Mouse (Mus musculus): ENCODE measurements at regions not wholly inside any gene's neighbourhood (a gene's known extent, or its start where the extent isn't known, plus 50 kb on each side); places are given as distances from the start of the nearest gene placed in this dataset.

GRCm38 (mm10) chr12:85527011-85527410 lies 53.3 kb downstream of the Fos start:
- H3K36me3 ChIP-seq = no peaks in the 10 kb centered on the region
- H3K4me1 ChIP-seq (replicated peaks) = peaks cover 7% of the 10 kb centered on the region
- no peak for ATAC-seq (ENCODE audit: insufficient number of reproducible peaks, low FRiP score)
- no peaks in the 10 kb centered on the region for H3K9me3 ChIP-seq (replicated peaks)
- no peak overlapping the region for H3K9ac ChIP-seq
- WGBS = 75% methylated on average over 9 of the region's 9 CpGs
- H3K4me2 ChIP-seq = no peak overlapping the region
- H3K4me3 ChIP-seq = no peak overlapping the region
- no peak overlapping the region for H3K27ac ChIP-seq (ENCODE audit: poor library complexity, severe bottlenecking)
- no peaks in the 10 kb centered on the region for H3K27me3 ChIP-seq (replicated peaks)

DNA sequence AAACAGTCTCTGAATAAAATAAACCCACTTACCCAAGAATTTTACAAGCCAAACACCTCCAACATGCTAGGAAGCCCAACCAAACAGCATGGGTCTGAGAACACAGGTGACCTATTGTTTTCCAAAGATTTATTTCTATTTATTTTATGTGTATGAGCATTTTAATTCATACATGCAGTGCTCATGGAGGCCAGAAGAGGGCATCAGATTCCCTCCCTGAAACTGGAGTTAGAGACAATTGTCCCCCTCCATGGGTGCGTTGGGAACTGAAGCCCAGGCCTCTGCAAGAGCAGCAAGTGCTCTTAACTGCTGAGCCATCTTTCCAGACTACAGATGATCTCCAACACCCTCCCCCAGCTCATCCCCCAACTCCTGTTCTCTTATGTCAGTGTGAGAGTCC lies 57.9 kb downstream of the Fos start:
- Histone ChIP-seq H3K9ac (no peak overlapping the region), H3K9me3 (replicated peaks) (no peaks in the 10 kb centered on the region), H3K4me1 (replicated peaks) (peaks cover 12% of the 10 kb centered on the region), H3K27ac (ENCODE audit: poor library complexity, severe bottlenecking) (no peak overlapping the region), H3K4me2 (no peak overlapping the region), H3K4me3 (no peak overlapping the region), H3K27me3 (replicated peaks) (no peaks in the 10 kb centered on the region), H3K36me3 (no peaks in the 10 kb centered on the region)
- WGBS = 84% methylated on average over 1 of the region's 1 CpGs
- ATAC-seq (ENCODE audit: insufficient number of reproducible peaks, low FRiP score) = no peak

- ATAC-seq (ENCODE audit: insufficient number of reproducible peaks, low FRiP score) = no peak
- no peak overlapping the region for H3K27ac ChIP-seq (ENCODE audit: poor library complexity, severe bottlenecking)
- 76% methylated on average over 3 of the region's 3 CpGs for WGBS
These were observed 58.5 kb downstream of the Fos start for GRCm38 (mm10) chr12:85532221-85532612.

DNA sequence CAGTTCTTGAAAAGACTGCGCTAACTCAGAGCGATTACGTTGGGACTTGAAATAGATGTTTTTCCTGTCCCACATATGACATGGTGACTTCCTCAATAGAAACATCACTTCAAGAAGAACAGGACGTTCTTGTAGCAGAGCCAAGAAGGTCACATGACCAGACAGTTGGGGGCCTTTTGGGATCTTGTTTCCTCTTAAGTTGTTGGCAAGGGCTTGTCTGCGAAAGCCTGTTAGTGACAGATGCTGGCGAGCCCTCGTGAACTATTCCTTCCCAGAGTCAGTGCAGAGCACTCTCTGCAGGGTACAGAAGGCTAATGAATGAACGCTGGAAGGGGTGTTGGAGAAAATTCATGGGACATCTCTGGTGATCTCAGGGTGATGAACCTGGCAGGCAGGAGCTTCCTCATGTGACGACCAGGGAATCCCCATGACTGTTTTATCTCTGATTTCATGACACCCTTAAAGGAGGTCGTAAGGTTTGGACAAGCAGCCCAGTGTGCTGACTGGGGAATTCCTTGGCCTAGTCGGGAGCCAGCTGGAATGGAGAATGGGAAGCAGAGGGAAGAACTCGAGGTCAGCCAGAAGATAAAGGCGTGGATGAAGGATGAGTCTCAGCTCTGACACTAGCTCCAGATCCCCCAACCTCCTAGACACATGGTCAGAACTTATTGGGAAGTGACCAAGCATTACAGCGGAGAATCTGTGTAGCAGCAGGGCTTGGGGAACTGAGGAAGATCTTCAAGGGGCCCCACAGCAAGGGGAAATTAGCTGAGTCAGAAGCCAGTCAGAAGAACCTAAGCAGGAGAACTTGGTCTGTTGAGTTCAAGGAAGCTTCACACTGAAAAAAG lies 59.1 kb downstream of the Fos start:
- no peaks in the 10 kb centered on the region for H3K27me3 ChIP-seq (replicated peaks)
- no peak overlapping the region for H3K27ac ChIP-seq (ENCODE audit: poor library complexity, severe bottlenecking)
- H3K4me3 ChIP-seq = no peak overlapping the region
- H3K9me3 ChIP-seq (replicated peaks) = no peaks in the 10 kb centered on the region
- no peak overlapping the region for H3K4me2 ChIP-seq
- H3K9ac ChIP-seq = no peak overlapping the region
- ATAC-seq (ENCODE audit: insufficient number of reproducible peaks, low FRiP score) = no peak
- H3K4me1 ChIP-seq (replicated peaks) = peaks cover 12% of the 10 kb centered on the region
- no peaks in the 10 kb centered on the region for H3K36me3 ChIP-seq
- WGBS = 45% methylated on average over 14 of the region's 14 CpGs

More at GRCm38 (mm10) chr12:85532221-85532612, 58.5 kb downstream of the Fos start:
- Histone ChIP-seq H3K4me2 (no peak overlapping the region), H3K4me3 (no peak overlapping the region), H3K9me3 (replicated peaks) (no peaks in the 10 kb centered on the region), H3K36me3 (no peaks in the 10 kb centered on the region), H3K4me1 (replicated peaks) (peaks cover 12% of the 10 kb centered on the region), H3K27me3 (replicated peaks) (no peaks in the 10 kb centered on the region), H3K9ac (no peak overlapping the region)

GRCm38 (mm10) chr12:85533603-85534002 lies 59.9 kb downstream of the Fos start:
- WGBS = 79% methylated on average over 3 of the region's 3 CpGs
- Histone ChIP-seq H3K4me2 (no peak overlapping the region), H3K27ac (ENCODE audit: poor library complexity, severe bottlenecking) (no peak overlapping the region)

GRCm38 (mm10) chr12:85539423-85539822 lies 59.4 kb upstream of the Jdp2 start:
- no peak overlapping the region for H3K4me2 ChIP-seq
- ATAC-seq (ENCODE audit: insufficient number of reproducible peaks, low FRiP score) = no peak
- 13% methylated on average over 7 of the region's 7 CpGs for WGBS
- no peaks in the 10 kb centered on the region for H3K27me3 ChIP-seq (replicated peaks)
- no peak overlapping the region for H3K4me3 ChIP-seq
- no peak overlapping the region for H3K27ac ChIP-seq (ENCODE audit: poor library complexity, severe bottlenecking)
- H3K9ac ChIP-seq = no peak overlapping the region
- H3K36me3 ChIP-seq = no peaks in the 10 kb centered on the region
- H3K9me3 ChIP-seq (replicated peaks) = no peaks in the 10 kb centered on the region
- H3K4me1 ChIP-seq (replicated peaks) = peaks cover 40% of the 10 kb centered on the region

More at GRCm38 (mm10) chr12:85533603-85534002, 59.9 kb downstream of the Fos start:
- no peak overlapping the region for H3K4me3 ChIP-seq
- H3K9me3 ChIP-seq (replicated peaks) = no peaks in the 10 kb centered on the region
- H3K36me3 ChIP-seq = no peaks in the 10 kb centered on the region
- peaks cover 12% of the 10 kb centered on the region for H3K4me1 ChIP-seq (replicated peaks)
- ATAC-seq (ENCODE audit: insufficient number of reproducible peaks, low FRiP score) = no peak
- H3K27me3 ChIP-seq (replicated peaks) = no peaks in the 10 kb centered on the region
- no peak overlapping the region for H3K9ac ChIP-seq

- 38% methylated on average over 3 of the region's 3 CpGs for WGBS
- H3K27ac ChIP-seq (ENCODE audit: poor library complexity, severe bottlenecking) = no peak overlapping the region
- H3K9me3 ChIP-seq (replicated peaks) = no peaks in the 10 kb centered on the region
- peaks cover 55% of the 10 kb centered on the region for H3K4me1 ChIP-seq (replicated peaks)
- no peaks in the 10 kb centered on the region for H3K36me3 ChIP-seq
- ATAC-seq (ENCODE audit: insufficient number of reproducible peaks, low FRiP score) = peak; percentile 82
- no peak overlapping the region; the same call in 1 of the 2 replicates for H3K4me2 ChIP-seq
- H3K9ac ChIP-seq = no peak overlapping the region
- no peak overlapping the region for H3K4me3 ChIP-seq
- no peaks in the 10 kb centered on the region for H3K27me3 ChIP-seq (replicated peaks)
These were observed 57.7 kb upstream of the Jdp2 start for GRCm38 (mm10) chr12:85541153-85541552.

GRCm38 (mm10) chr12:85542881-85543280 lies 55.9 kb upstream of the Jdp2 start:
- H3K9me3 ChIP-seq (replicated peaks) = no peaks in the 10 kb centered on the region; the same call in 1 of the 2 replicates
- no peak overlapping the region for H3K4me3 ChIP-seq
- WGBS = 60% methylated on average over 6 of the region's 6 CpGs
- H3K27ac ChIP-seq (ENCODE audit: poor library complexity, severe bottlenecking) = 0 out of 2 replicates have a peak overlapping the region, but pooled peaks have one; percentile 67
- H3K4me2 ChIP-seq = no peak overlapping the region
- no peak for ATAC-seq (ENCODE audit: insufficient number of reproducible peaks, low FRiP score)
- H3K27me3 ChIP-seq (replicated peaks) = no peaks in the 10 kb centered on the region
- H3K9ac ChIP-seq = no peak overlapping the region
- H3K4me1 ChIP-seq (replicated peaks) = peaks cover 56% of the 10 kb centered on the region
- H3K36me3 ChIP-seq = no peaks in the 10 kb centered on the region

GRCm38 (mm10) chr12:85543520-85543919 lies 55.3 kb upstream of the Jdp2 start:
- Histone ChIP-seq H3K9me3 (replicated peaks) (no peaks in the 10 kb centered on the region; the same call in 1 of the 2 replicates), H3K27ac (ENCODE audit: poor library complexity, severe bottlenecking) (no peak overlapping the region), H3K4me3 (no peak overlapping the region), H3K4me1 (replicated peaks) (peaks cover 62% of the 10 kb centered on the region), H3K4me2 (no peak overlapping the region), H3K27me3 (replicated peaks) (no peaks in the 10 kb centered on the region), H3K36me3 (no peaks in the 10 kb centered on the region), H3K9ac (no peak overlapping the region)
- ATAC-seq (ENCODE audit: insufficient number of reproducible peaks, low FRiP score) = no peak
- 85% methylated on average over 9 of the region's 9 CpGs for WGBS

- Histone ChIP-seq H3K27ac (ENCODE audit: poor library complexity, severe bottlenecking) (no peak overlapping the region), H3K4me3 (no peak overlapping the region), H3K9me3 (replicated peaks) (no peaks in the 10 kb centered on the region; the same call in 1 of the 2 replicates), H3K36me3 (no peaks in the 10 kb centered on the region), H3K4me1 (replicated peaks) (peaks cover 54% of the 10 kb centered on the region), H3K4me2 (no peak overlapping the region), H3K9ac (no peak overlapping the region), H3K27me3 (replicated peaks) (no peaks in the 10 kb centered on the region)
- no peak for ATAC-seq (ENCODE audit: insufficient number of reproducible peaks, low FRiP score)
- WGBS = 31% methylated on average over 4 of the region's 4 CpGs
These were observed 54.0 kb upstream of the Jdp2 start for GRCm38 (mm10) chr12:85544801-85545200.

GRCm38 (mm10) chr12:85545718-85546117 lies 53.1 kb upstream of the Jdp2 start:
- no peak for ATAC-seq (ENCODE audit: insufficient number of reproducible peaks, low FRiP score)
- Histone ChIP-seq H3K4me3 (no peak overlapping the region), H3K27me3 (replicated peaks) (no peaks in the 10 kb centered on the region), H3K9ac (no peak overlapping the region; the same call in 1 of the 2 replicates), H3K9me3 (replicated peaks) (no peaks in the 10 kb centered on the region; the same call in 1 of the 2 replicates), H3K4me1 (replicated peaks) (peaks cover 53% of the 10 kb centered on the region), H3K27ac (ENCODE audit: poor library complexity, severe bottlenecking) (no peak overlapping the region), H3K36me3 (no peaks in the 10 kb centered on the region), H3K4me2 (peak overlapping the region; percentile 11; the same call in 1 of the 2 replicates)
- 24% methylated on average over 10 of the region's 10 CpGs for WGBS
